Mouse (Mus musculus): ENCODE measurements around the gene Frmpd1.

Gene Frmpd1

GRCm38 (mm10) chr4:45332466-45332865 is 147.8 kb downstream of the Frmpd1 start:
- no peak for DNase-seq

All from thymus, postnatal 14 days (tissue).